Mouse (Mus musculus) heart, postnatal 25 days (tissue): ENCODE data around the gene Ankrd33. TPM values are rescaled to one million over a fixed set of nuclear protein-coding genes. Genes with fewer than 3 reads are reported as not detected.

Source experiments
- DNase-seq: peaks from one replicate; pipeline ENCODE4 v3.0.0; 2022; ENCODE audit warnings: low spot score
- intact Hi-C: fragments of 180-260 bp; cut with DNase I; formaldehyde crosslinking; loops from one replicate; pipeline ENCODE4 v1.15.1; 2025
- total RNA-seq, 2 experiments: library from RNA; stranded (reverse); gene quantifications; 2 replicates each; pipeline ENCODE4 v1.2.3; 2021

The Ankrd33 gene
- total RNA-seq, 2 experiments from 2014 or later, result not detected

DNA sequence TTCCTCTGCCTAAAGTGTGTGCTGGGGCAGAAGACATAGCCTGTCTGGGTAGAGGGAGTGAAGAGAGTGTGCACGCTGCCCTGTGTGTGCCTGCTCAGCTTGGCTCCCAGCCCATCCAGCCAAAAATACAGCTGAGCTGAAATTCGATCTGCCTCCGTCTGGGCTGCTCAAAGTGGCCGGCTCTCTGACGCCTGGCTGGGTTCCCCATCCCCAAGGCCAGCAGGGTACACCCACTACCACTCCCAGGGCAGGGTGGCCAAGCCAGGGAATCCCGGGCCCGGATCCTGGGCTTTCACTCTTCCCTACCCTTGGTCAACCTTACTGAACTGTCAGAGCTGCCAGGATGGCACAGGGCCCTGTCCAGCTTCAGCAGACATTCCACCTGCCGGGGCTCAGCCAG lies 27.9 kb downstream of the Ankrd33 start:
- intact Hi-C loops, result no loop called here
- DNase-seq, result peak; percentile 64

DNA sequence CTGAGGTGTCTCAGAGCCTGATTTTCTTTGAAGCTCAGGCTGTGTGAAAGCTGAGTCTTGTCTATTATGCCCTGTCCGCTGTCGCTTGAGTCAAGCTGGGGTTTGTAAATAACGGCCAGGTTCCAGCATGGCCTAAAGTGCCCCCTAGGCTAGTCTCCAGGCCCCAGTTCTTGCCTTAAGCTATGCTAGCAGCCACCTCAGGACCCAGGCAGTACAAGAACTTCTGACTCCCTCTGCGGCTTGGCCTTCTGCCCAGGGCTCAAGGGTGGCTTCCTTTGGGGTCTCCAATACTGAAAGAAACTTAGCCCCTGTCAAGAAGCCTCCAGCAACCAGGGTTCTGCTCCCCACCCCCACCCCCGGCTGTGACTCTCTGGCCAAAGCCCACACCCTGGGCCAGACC lies 28.6 kb downstream of the Ankrd33 start:
- no peak for DNase-seq
- intact Hi-C loops, result loop anchor here (2.0 kb wide), 1 partner anchor 25 kb away; no protein-coding TSS in a partner anchor

DNA sequence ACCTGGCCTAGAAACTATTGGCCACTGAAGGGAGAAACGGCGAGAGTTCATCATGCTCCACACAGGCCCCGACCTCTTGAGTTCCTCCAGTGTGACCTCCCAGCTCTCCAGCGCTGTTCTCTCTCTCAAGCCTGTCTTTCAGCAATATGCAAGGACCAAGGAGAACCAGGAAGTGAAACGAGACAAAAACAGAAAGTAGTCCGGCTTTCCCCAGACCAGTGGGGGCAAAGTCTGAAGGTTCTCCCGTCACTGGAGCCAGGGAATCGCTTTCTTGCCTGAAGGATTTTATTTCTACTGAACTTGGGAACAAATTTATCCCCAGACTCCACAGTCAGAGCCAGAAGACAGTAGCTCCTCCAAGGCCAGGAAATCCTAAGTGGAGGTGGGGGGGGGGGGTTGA lies 29.2 kb downstream of the Ankrd33 start:
- no peak for DNase-seq
- intact Hi-C loops, result loop anchor here (2.0 kb wide), 1 partner anchor 26 kb away; no protein-coding TSS in a partner anchor

DNA sequence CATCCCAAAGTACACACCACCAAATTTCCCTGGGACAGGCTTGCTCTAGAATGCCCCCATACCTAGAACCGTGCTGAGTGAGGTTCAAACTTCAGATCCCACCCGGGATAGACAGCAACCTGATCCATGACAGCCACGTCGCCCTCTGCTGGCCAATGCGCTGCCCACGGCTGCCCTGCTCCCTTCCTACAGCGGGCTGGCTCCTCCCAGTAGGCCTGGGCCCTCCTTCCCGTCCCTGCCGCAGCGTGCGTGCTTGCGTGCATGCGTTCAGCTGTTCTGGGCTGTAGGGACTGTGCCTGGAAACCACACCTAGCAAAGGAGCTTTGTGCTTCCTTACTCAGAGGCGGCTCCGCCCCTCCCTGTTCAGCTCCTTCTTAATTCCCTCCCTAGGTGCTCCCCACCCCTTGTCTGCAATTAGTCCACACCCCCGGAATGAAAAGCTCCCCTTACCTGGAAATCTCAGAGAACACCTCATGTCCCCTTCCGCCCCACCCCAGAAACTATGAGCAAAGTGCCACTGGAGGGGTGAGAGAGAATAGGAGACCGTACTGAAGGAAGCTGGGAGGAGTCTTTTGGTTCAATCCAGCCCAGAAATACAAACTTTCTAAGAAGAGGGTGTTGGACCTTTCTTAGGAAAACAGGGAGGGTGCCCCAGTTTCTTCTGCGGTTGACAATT lies 30.0 kb downstream of the Ankrd33 start:
- peak; percentile 94 for DNase-seq
- intact Hi-C loops, result loop anchor here (2.0 kb wide), 2 partner anchors 27 to 29 kb away; partner anchors contain the start of gene Acvr1b

DNA sequence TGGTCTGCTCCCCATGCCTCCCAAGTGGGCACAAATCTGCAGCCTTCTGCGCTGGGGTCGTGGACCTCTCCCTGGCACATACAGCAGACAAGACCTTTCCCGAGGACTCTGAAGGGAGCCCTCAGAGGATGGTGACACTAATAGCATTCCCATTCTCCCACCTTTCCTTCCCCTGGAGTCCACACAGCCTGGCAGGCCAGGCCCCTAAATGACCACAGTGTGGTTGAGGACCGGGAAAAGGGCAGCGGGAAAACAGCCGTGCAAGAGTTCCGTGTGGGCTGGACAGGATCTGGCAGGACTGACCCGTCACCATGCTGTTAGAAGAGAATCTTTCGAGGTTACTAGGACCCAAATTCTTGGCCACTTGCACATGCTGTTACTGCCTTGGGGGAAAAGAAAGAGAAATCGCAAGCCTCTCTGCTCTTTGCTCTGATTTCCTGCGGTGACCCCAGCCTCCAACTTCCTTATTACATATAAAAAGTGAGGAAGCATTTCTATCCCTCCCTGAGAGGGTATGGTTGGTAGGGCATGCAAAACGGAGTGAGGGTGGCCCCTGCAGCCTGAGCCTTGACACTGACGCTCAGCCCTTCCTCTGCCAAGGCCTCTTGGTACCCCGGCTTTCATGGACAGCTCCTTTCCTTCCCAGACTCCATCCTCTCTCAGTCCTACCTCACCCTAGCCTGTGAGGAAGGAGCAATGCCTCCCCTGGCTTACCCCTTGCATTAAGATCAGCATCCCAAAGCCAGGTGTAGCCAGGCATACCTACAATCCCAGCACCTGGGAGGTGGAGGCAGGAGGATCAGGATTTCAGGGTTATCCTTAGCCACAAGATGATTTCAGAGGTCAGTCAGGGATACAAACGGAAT lies 30.8 kb downstream of the Ankrd33 start:
- intact Hi-C loops, result loop anchor here (2.0 kb wide), 1 partner anchor 28 kb away; the partner anchor contains the start of gene Acvr1b
- no peak for DNase-seq

DNA sequence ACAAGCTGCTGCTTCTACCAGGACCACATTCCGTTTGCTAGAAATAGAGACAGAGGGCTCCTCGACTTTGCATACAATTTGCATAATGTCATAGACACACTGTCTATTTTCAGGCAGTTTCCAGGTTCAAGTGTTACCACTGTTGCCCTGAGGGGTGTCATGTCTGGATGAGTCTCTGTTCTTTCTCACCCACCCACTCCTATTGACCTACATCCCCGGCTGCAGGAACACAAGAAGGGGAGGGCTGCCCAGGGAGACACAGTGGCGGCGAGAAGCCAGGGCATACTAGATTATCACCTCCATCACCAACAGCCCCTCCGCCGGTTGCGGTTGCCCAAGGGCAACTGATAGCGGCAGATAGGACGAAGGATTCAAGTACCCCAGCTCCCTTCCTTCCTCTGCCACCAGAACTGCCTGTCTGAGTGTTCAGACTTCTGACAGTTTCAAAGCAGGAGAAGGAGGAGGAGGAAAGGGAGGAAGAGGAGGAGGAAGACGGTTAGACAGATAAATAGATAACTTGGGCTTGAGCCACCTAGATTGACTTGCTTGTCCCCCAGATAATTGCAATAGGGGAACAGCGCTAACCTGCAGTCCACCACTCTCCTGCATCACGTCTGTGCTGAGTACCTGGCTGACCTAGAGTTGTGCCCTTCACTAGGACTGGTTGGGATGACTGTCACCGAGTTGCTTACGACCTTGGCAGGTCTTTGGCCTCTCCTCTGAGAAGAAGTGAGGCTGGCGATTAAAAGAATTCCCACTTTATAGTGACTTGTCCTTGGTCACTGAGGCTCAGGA lies 31.8 kb downstream of the Ankrd33 start:
- intact Hi-C loops, result loop anchor here (2.0 kb wide), 1 partner anchor 27 kb away; the partner anchor contains the start of gene Acvr1b
- DNase-seq, result no peak

DNA sequence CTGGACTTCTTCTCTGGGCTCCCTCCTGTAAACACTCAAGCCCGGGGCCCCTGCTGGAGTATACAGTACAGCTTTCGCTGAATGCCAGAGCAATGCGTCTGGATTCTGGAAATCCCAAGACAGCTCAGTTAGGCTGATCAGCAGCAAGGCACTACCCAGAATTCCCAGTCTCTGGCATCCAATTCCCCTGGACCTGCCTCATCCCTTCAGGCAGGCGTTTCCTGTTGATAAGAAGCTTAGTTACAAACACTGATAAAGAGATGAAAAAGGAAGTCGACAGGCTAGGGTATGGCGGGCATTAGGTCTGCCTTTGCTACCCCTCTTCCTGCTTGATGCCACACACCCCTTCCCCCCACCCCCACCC lies 32.3 kb downstream of the Ankrd33 start:
- intact Hi-C loops, result loop anchor here (2.0 kb wide), 1 partner anchor 27 kb away; the partner anchor contains the start of gene Acvr1b
- no peak for DNase-seq

DNA sequence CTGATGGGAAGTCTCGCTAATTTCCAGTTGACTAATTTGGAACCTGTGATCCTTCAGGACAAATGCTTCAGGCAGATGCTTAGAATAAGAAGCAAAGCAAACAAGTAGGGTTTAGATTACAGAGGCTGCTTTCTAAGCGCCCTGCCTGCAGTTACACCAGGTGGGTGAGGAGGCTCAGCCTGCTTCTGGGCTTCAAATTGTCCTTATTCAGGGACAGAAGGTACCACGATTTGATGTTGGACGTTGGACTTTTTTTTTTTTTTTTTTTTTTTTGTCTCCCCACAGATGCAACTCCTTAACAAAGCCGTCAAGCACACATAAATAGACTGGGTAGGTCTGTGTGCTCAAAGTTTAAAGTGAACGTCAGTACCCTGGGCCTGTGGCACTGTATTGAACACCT lies 33.0 kb downstream of the Ankrd33 start:
- intact Hi-C loops, result no loop called here
- no peak for DNase-seq

DNA sequence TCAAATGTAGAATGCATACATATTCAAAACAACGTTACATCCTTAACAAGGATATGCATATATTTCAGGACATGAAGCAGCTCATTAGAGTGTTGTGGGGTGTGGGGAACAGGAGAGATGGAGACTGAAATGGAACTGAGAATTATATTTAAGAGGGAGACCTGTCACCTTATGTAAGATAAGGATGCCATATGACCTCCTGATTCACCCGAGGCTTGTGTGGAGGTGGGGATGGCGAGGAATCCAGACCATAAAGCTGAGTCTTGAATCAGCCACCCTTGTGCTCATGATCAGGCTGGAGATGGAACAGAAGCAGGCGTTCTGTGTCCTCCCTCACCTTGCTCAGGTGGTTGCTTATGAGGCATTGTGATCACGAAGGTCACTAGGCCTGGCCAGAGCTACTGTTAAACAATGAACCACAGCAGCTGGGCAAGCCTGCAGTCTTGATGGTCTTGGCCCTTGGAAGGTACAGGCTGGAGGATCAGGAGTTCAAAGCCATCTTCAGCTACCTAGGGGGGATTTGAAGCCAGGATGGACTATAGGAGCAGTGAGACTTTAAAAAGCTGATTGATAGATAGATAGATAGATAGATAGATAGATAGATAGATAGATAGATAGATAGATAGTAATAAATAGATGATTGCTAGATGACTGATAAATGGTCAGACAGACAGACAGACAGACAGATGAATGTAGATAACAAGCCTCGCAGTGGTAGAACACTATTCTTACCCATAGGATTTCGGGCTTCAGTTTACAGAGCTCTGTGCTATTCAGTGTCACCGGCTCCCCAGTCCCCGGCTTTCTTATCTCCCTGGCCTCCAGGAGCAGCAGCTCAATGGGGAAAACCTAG lies 36.1 kb downstream of the Ankrd33 start:
- DNase-seq, result no peak
- intact Hi-C loops, result no loop called here

DNA sequence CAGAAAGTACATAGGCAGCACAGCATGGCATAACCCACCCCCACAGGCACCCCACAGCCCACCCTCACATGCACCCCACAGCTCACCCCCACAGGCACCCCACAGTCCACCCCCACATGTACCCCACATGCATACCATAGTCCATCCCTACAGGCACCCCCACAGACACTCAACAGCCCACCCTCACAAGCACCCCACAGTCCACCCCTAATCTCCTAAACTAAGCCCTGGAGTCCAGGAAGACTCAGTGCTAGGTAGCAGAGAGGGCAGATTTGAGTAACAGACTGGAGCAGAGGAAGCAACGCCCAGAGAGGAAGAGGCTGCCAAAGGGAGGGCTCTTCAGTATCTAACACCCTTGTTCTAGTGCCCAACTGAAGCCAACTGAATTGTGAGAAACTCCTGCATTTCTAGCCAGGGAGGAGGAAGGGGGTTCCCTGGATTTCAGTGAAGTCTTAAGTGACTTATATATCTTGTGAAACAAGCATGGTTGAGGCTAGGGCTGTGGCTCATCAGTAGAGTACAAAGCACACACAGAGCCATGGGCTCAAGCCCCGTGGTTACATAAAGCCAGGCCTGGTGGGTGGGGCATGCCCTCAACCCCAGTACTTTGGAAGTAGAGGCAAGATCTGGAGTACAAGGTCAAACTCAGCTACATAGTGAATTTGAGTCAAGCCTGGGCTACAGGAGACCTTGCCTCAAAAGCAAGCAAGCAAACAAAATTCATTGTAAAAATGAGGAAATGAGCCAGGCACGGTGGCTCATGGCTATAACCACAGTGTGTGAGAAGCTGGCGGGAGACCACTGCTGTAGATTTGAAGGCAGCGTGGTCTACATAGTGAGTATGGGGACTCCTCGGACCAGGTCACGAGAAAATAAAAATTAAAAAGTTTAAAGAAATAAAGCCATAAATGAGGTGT lies 39.4 kb downstream of the Ankrd33 start:
- no peak for DNase-seq
- intact Hi-C loops, result loop anchor here (1.0 kb wide), 1 partner anchor 18 kb away; no protein-coding TSS in a partner anchor

DNA sequence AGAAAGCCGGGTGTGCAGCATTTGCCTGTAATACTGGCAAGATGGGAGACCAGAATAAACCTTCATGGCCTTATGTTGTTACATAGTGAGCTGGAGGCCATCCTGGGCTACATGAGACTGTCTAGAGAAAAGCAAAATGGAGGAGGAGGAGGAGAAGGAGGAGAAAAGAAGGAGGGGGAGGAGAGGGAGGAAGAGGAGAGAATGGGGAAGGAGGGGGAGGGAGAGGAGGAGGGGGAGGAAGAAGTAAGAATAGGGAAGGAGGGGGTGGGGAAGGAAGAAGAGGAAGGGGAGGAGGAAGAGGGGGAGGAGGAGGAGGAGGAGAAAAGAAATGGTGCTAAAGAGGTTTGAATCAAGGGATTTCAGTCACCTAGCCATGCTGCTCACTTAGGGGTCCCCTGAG lies 44.6 kb downstream of the Ankrd33 start:
- intact Hi-C loops, result no loop called here
- no peak for DNase-seq

DNA sequence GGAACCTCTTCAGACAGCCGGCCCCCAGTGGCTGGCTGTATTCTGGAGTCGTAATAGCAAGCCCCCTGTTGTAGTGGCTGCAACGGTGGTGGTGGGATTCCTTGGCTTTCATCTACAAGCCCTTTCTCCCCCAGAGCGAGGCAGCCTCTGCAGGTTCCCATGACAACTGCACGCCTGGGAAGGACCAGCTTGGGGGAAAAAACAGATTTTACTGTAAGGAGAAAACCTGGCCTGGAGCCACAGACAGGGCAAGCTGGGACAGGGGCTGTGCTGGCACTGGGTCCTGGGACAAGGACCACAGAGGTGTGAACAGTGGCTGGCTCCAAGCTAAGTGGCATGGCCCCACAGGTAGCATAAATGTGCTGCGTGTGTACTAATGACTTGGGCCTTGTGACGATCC lies 45.0 kb downstream of the Ankrd33 start:
- intact Hi-C loops, result no loop called here

DNA sequence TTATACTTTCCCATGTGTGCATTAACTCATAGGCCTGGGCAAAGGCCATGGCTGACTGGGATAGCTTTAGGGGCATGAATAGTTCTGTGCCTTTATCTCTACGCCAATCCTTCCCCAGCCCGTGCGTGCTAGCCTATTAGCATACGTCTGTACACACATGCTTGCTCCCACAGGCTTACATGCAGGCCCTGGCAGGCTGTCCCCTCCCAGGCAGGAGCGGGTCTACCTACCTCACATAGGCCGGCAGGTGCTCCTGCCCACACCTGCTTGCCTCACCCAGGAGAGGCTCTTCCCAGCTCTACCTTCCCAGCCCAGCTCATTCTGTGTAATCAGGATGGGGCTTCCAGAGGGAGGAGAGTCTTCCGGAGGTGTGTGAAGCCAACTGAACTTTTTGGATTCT lies 46.0 kb downstream of the Ankrd33 start:
- no peak for DNase-seq
- intact Hi-C loops, result no loop called here

More for the DNA sequence above, 45.0 kb downstream of the Ankrd33 start:
- no peak for DNase-seq

DNA sequence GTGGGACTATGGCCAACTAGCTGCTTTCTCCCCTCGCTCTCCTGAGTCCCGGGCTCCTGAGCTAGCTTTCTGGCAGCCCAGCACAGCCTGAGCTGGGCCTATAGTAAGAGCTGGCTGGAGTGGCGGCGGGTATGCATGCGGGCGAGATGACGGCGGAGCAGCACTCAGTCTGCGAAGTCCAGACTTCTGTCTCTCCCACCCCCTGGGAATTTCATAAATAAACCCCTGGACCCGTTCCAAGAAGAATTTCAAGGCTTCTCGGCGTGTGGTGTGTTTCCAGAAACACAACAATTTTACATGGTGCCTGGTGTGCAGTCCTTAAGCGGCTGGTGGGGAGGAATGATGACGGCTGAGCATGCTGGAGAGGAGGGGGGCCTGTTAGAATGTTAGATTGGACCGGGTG lies 47.5 kb downstream of the Ankrd33 start:
- DNase-seq, result no peak
- intact Hi-C loops, result no loop called here

DNA sequence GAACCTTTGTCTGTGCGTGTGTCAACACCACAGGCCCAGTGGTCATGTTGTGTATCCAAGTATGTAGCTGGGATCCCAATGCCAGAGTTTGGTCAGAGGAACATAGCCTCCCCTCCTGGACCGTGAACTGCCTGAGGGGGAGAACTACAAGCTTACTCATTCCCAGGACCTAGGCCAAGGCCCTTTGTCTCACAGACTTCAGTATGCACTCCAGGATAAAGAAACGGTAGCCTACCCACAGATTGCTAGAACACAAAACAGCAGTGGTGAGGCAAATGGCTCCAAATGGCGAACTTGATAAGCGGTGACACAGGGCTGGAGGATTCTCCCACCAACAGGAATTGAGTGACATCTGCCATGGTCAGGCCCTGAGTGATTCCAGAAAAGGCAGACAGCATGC lies 48.3 kb downstream of the Ankrd33 start:
- DNase-seq, result no peak

DNA sequence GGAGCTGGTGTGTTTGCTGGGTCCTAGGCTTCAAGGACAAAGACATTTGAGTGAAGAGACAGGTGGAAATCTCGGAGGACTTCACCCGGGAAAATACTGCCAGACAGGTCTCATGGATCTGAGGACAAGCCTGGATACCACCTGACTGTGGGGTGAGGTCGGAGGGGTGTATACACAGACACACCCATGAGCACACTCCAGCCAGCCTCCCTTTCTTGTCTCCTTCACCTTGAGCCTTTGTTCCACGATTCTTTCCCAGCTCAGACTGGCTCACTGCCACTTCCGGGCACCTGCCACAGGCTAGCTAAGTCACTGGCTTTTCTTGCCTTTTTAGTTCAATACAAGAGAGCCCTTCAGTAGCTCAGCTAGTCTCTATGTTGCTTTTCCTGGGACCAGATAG lies 48.7 kb downstream of the Ankrd33 start:
- intact Hi-C loops, result no loop called here
- DNase-seq, result no peak

More for the DNA sequence above, 48.3 kb downstream of the Ankrd33 start:
- intact Hi-C loops, result no loop called here

DNA sequence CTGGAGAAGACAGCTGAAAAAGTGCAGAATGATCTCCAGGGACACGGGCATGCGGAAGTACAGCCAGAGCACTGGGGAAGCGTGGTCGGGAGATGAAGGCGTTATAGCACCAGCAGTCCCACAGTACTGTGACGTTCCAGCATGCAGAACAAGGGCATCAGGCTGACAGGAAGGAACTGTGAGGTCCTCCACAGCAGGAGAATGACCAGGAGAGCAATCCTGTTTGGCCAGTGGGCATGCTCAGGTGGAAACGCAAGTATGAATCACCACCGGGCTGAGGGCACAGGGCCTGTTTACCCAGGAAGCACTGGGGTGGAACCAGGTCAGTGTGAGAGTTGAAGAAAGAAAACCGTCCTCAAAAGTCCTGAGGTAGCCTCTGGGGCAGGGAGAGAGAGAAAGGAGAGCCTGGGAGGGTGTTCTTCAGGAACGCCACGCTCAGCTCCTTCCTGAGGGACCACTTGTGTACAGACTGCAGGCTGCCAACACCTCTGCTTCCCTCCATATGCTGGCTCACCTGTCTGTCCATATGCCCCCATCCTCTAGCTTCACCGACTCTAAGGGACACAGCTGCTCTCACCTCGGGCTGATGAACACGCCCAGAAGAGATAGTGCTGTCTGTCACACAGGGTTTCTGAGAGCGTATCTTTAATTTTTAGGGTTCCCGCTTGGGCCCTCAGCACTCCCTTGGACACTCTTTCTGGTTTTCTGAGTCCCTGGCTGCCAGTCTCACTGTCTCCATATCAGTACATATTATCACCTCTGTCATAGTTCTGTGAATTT lies 50.3 kb downstream of the Ankrd33 start:
- DNase-seq, result no peak

More for the DNA sequence above, 50.3 kb downstream of the Ankrd33 start:
- intact Hi-C loops, result no loop called here
